Mouse (Mus musculus) hindbrain, embryonic 14.5 days (tissue): ENCODE data around the gene Adprm. TPM values are rescaled to one million over a fixed set of nuclear protein-coding genes. Genes with fewer than 3 reads are reported as not detected.

Source experiments
- ATAC-seq: fragments of 200-750 bp; cut with Nextera tagmentation; 2 replicates; pipeline ENCODE4 v1.8.0; 2017; ENCODE audit warnings: moderate number of reproducible peaks, mild to moderate bottlenecking, moderate TSS enrichment, moderate library complexity; ENCODE audit not compliant: low FRiP score
- DNase-seq: peaks from one replicate; pipeline ENCODE4 v3.0.0-alpha.2; 2015; ENCODE audit warnings: low spot score
- H3K27ac ChIP-seq: fragments of 300-500 bp; sonication (generic); 2 replicates; pipeline ENCODE4 v1.5.1; 2014; ENCODE audit warnings: mild to moderate bottlenecking, moderate library complexity
- H3K27me3 ChIP-seq: fragments of 300-500 bp; sonication (generic); 2 replicates; pipeline ENCODE4 v1.6.1; 2014; ENCODE audit warnings: mild to moderate bottlenecking, low read length, mixed read lengths; ENCODE audit not compliant: control insufficient read depth, insufficient read depth
- H3K36me3 ChIP-seq: fragments of 300-500 bp; sonication (generic); replicated peaks from 2 replicates; pipeline ENCODE4 v1.6.1; 2014; ENCODE audit not compliant: control insufficient read depth, insufficient read depth
- H3K4me1 ChIP-seq: fragments of 300-500 bp; sonication (generic); replicated peaks from 2 replicates; pipeline ENCODE4 v1.6.1; 2014; ENCODE audit warnings: antibody characterized with exemption, low read length, mixed read lengths; ENCODE audit not compliant: control insufficient read depth, insufficient read depth
- H3K4me2 ChIP-seq: fragments of 300-500 bp; sonication (generic); replicated peaks from 2 replicates; pipeline ENCODE4 v1.6.1; 2014; ENCODE audit warnings: mild to moderate bottlenecking, moderate library complexity
- H3K4me3 ChIP-seq: fragments of 300-500 bp; sonication (generic); replicated peaks from 2 replicates; pipeline ENCODE4 v1.5.1; 2014; ENCODE audit warnings: mild to moderate bottlenecking, low read length
- H3K9ac ChIP-seq: fragments of 300-500 bp; sonication (generic); 2 replicates; pipeline ENCODE4 v1.6.1; 2014
- H3K9me3 ChIP-seq: fragments of 300-500 bp; sonication (generic); 2 replicates; pipeline ENCODE4 v1.6.1; 2016; ENCODE audit warnings: low read length; ENCODE audit not compliant: control insufficient read depth
- WGBS: fragments of 180-500 bp; shearing (Covaris S2); extraction: QIAGEN DNeasy Blood & Tissue Kit; methylation state at CpG from one replicate; pipeline ENCODE4 v1.1.7; 2014; 5-methylcytosine and 5-hydroxymethylcytosine counted together
- polyA plus RNA-seq: library from polyadenylated mRNA; unstranded; fragments of >200 nt; fragmentation: Nextera tagmentation; extraction: Ambion mirVana; gene quantifications from 2 replicates; pipeline ENCODE4 v1.2.1, GENCODE M21; 2014

The Adprm gene
- polyA plus RNA-seq, 1 experiment from 2014 or later, result 32.4 TPM

- no peaks in the 10 kb centered on the region for H3K9me3 ChIP-seq
- H3K27me3 ChIP-seq, result peaks cover 9% of the 10 kb centered on the region
- no peak overlapping the region for H3K4me3 ChIP-seq
- DNase-seq (no peak), ATAC-seq (no peak)
- H3K36me3 ChIP-seq, result no peaks in the 10 kb centered on the region
- WGBS, result 90% methylated on average over 13 of the region's 13 CpGs
- no peak overlapping the region for H3K27ac ChIP-seq
- peaks cover 12% of the 10 kb centered on the region for H3K4me1 ChIP-seq
- no peak overlapping the region for H3K9ac ChIP-seq
- H3K4me2 ChIP-seq, result no peak overlapping the region
Measured at GRCm38 (mm10) chr11:67022354-67023115, 29.9 kb downstream of the Adprm start.

- ATAC-seq (peak; percentile 48; the same call in 1 of the 2 replicates), DNase-seq (peak; percentile 82)
- Histone ChIP-seq H3K4me3 (no peak overlapping the region), H3K27ac (no peak overlapping the region), H3K9ac (no peak overlapping the region), H3K27me3 (peaks cover 9% of the 10 kb centered on the region), H3K4me1 (peaks cover 12% of the 10 kb centered on the region), H3K4me2 (peak overlapping the region; percentile 33), H3K36me3 (no peaks in the 10 kb centered on the region), H3K9me3 (no peaks in the 10 kb centered on the region)
- 2% methylated on average over 12 of the region's 12 CpGs for WGBS
Measured at GRCm38 (mm10) chr11:67020948-67021347, 31.4 kb downstream of the Adprm start.

- Histone ChIP-seq H3K4me2 (no peak overlapping the region), H3K4me1 (peaks cover 12% of the 10 kb centered on the region), H3K4me3 (no peak overlapping the region), H3K27ac (no peak overlapping the region), H3K9me3 (no peaks in the 10 kb centered on the region), H3K9ac (no peak overlapping the region), H3K36me3 (no peaks in the 10 kb centered on the region), H3K27me3 (peaks cover 9% of the 10 kb centered on the region)
- ATAC-seq (no peak), DNase-seq (no peak)
- 61% methylated on average over 7 of the region's 7 CpGs for WGBS
Measured at GRCm38 (mm10) chr11:67019711-67020475, 32.5 kb downstream of the Adprm start.

- no peak for DNase-seq
- Histone ChIP-seq H3K27ac (no peak overlapping the region), H3K27me3 (peaks cover 9% of the 10 kb centered on the region), H3K36me3 (no peaks in the 10 kb centered on the region), H3K4me3 (no peak overlapping the region), H3K4me1 (peaks cover 6% of the 10 kb centered on the region; the same call in 1 of the 2 replicates), H3K9me3 (no peaks in the 10 kb centered on the region), H3K4me2 (no peak overlapping the region), H3K9ac (no peak overlapping the region)
- 3% methylated on average over 12 of the region's 12 CpGs for WGBS
- no peak for ATAC-seq
Measured at GRCm38 (mm10) chr11:67017801-67018591, 34.4 kb downstream of the Adprm start.

GRCm38 (mm10) chr11:67011635-67012034 is 40.8 kb downstream of the Adprm start:
- no peak for ATAC-seq
- 19% methylated on average over 4 of the region's 4 CpGs for WGBS
- no peak overlapping the region for H3K27ac ChIP-seq

GRCm38 (mm10) chr11:67010430-67010829 is 42.0 kb downstream of the Adprm start:
- 15% methylated on average over 8 of the region's 8 CpGs for WGBS
- Histone ChIP-seq H3K4me1 (peaks cover 22% of the 10 kb centered on the region; the same call in 1 of the 2 replicates), H3K4me3 (no peak overlapping the region), H3K27ac (no peak overlapping the region), H3K9ac (no peak overlapping the region), H3K9me3 (no peaks in the 10 kb centered on the region), H3K4me2 (no peak overlapping the region), H3K27me3 (no peaks in the 10 kb centered on the region), H3K36me3 (no peaks in the 10 kb centered on the region)
- DNase-seq (peak; percentile 55), ATAC-seq (peak; percentile 48; the same call in 1 of the 2 replicates)

More at GRCm38 (mm10) chr11:67011635-67012034, 40.8 kb downstream of the Adprm start:
- no peak overlapping the region for H3K4me3 ChIP-seq
- no peak overlapping the region for H3K9ac ChIP-seq
- H3K36me3 ChIP-seq, result no peaks in the 10 kb centered on the region
- no peaks in the 10 kb centered on the region for H3K27me3 ChIP-seq
- peaks cover 22% of the 10 kb centered on the region; the same call in 1 of the 2 replicates for H3K4me1 ChIP-seq
- no peak for DNase-seq
- H3K4me2 ChIP-seq, result no peak overlapping the region
- H3K9me3 ChIP-seq, result no peaks in the 10 kb centered on the region

- Histone ChIP-seq H3K36me3 (no peaks in the 10 kb centered on the region), H3K27me3 (no peaks in the 10 kb centered on the region), H3K27ac (peak overlapping the region; percentile 64; the same call in 1 of the 2 replicates), H3K4me2 (no peak overlapping the region), H3K4me1 (peaks cover 22% of the 10 kb centered on the region; the same call in 1 of the 2 replicates), H3K9ac (no peak overlapping the region), H3K9me3 (no peaks in the 10 kb centered on the region), H3K4me3 (no peak overlapping the region)
- 83% methylated on average over 4 of the region's 4 CpGs for WGBS
- ATAC-seq (no peak), DNase-seq (no peak)
Measured at GRCm38 (mm10) chr11:67008528-67008927, 43.9 kb downstream of the Adprm start.

- no peaks in the 10 kb centered on the region for H3K9me3 ChIP-seq
- no peak overlapping the region for H3K4me3 ChIP-seq
- 50% methylated on average over 8 of the region's 8 CpGs for WGBS
- 0 out of 2 replicates have a peak overlapping the region, but pooled peaks have one; percentile 9 for H3K27ac ChIP-seq
- ATAC-seq, result peak; percentile 86
- no peaks in the 10 kb centered on the region for H3K36me3 ChIP-seq
- no peak for DNase-seq
- no peaks in the 10 kb centered on the region for H3K27me3 ChIP-seq
- no peak overlapping the region for H3K9ac ChIP-seq
- H3K4me2 ChIP-seq, result no peak overlapping the region
- peaks cover 22% of the 10 kb centered on the region; the same call in 1 of the 2 replicates for H3K4me1 ChIP-seq
Measured at GRCm38 (mm10) chr11:67007961-67008360, 44.4 kb downstream of the Adprm start.
